Mouse (Mus musculus): Measurements from ENCODE around the gene Stx8. TPM values are rescaled to one million over a fixed set of nuclear protein-coding genes. Genes with fewer than 3 reads are reported as not detected.

Gene Stx8
- polyA plus RNA-seq, 1 experiment from 2014 or later: 62.5 TPM

DNA sequence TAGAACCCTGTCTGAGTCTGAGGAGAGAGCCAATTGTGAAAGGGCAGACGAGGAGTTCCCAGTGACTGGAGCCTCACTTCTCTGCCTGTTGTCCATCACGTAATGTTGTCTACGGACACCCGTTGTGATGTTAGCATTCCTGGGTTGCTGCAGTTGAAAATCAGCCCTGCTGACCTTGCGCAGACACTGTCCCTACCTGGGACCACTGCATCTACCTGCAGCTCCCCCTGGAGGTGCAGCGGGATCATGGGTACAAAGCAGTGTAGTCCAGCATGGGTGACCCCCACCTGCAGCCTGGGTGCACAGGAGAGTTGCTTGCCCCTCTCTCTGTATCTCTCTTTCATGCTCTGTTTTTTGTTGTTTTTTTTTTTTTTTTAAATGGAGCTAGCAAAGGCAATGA lies 148.2 kb downstream of the Stx8 start:
- WGBS: 15% methylated on average over 6 of the region's 6 CpGs
- Histone ChIP-seq H3K4me2 (ENCODE audit: low read length) (no peak overlapping the region), H3K9ac (ENCODE audit: low read length) (no peak overlapping the region), H3K27me3 (ENCODE audit: control insufficient read depth, insufficient read depth, low read length) (no peaks in the 10 kb centered on the region), H3K9me3 (ENCODE audit: control insufficient read depth, low read length) (no peaks in the 10 kb centered on the region), H3K4me1 (ENCODE audit: control insufficient read depth in 2 of 2, insufficient read depth in 2 of 2, low read length in 2 of 2) (peaks cover 5 to 14% of the 10 kb centered on the region in 2 experiments; a peak in 3 of 4 replicates), H3K27ac (replicated peaks in 1 of 2; ENCODE audit: control insufficient read depth in 1 of 2, insufficient read depth in 1 of 2, low read depth in 2 of 2, low read length in 2 of 2) (no peak overlapping the region), H3K4me3 (ENCODE audit: control insufficient read depth in 1 of 2, insufficient read depth in 1 of 2, low read depth in 1 of 2, low read length in 2 of 2) (no peak overlapping the region), H3K36me3 (ENCODE audit: control insufficient read depth, insufficient read depth, low read length) (no peaks in the 10 kb centered on the region)
- ATAC-seq (ENCODE audit: insufficient number of reproducible peaks, insufficient read depth, low FRiP score, low read depth): no peak

DNA sequence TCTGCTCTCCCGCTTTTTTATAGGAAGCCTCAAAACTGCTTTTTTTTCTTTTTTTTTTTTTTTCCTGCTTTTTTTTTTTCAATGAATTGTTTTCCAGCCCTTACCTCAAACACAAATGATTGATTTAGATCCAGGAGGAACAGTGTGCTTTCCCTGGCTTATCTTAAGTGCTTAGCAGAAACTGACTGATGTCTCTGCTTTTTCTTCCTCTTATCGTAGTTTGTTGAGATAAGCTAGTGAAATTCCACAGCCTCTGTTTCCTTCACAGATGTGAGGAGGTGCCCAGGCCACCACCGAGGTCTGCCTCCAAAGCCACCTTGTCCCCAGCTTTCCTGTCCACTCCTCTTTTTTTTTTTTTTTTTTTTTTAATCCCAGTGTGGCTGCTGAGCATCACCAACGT lies 150.2 kb downstream of the Stx8 start:
- no peak overlapping the region for H3K9ac ChIP-seq (ENCODE audit: low read length)
- WGBS: 37% methylated on average over 4 of the region's 4 CpGs
- H3K4me3 ChIP-seq (ENCODE audit: control insufficient read depth in 1 of 2, insufficient read depth in 1 of 2, low read depth in 1 of 2, low read length in 2 of 2): no peak overlapping the region
- H3K9me3 ChIP-seq (ENCODE audit: control insufficient read depth, low read length): no peaks in the 10 kb centered on the region
- H3K4me1 ChIP-seq (ENCODE audit: control insufficient read depth in 2 of 2, insufficient read depth in 2 of 2, low read length in 2 of 2): peaks cover 5 to 14% of the 10 kb centered on the region in 2 experiments; a peak in 3 of 4 replicates
- H3K36me3 ChIP-seq (ENCODE audit: control insufficient read depth, insufficient read depth, low read length): no peaks in the 10 kb centered on the region
- H3K4me2 ChIP-seq (ENCODE audit: low read length): no peak overlapping the region
- H3K27ac ChIP-seq (replicated peaks in 1 of 2; ENCODE audit: control insufficient read depth in 1 of 2, insufficient read depth in 1 of 2, low read depth in 2 of 2, low read length in 2 of 2): no peak overlapping the region
- H3K27me3 ChIP-seq (ENCODE audit: control insufficient read depth, insufficient read depth, low read length): no peaks in the 10 kb centered on the region
- ATAC-seq (ENCODE audit: insufficient number of reproducible peaks, insufficient read depth, low FRiP score, low read depth): no peak

DNA sequence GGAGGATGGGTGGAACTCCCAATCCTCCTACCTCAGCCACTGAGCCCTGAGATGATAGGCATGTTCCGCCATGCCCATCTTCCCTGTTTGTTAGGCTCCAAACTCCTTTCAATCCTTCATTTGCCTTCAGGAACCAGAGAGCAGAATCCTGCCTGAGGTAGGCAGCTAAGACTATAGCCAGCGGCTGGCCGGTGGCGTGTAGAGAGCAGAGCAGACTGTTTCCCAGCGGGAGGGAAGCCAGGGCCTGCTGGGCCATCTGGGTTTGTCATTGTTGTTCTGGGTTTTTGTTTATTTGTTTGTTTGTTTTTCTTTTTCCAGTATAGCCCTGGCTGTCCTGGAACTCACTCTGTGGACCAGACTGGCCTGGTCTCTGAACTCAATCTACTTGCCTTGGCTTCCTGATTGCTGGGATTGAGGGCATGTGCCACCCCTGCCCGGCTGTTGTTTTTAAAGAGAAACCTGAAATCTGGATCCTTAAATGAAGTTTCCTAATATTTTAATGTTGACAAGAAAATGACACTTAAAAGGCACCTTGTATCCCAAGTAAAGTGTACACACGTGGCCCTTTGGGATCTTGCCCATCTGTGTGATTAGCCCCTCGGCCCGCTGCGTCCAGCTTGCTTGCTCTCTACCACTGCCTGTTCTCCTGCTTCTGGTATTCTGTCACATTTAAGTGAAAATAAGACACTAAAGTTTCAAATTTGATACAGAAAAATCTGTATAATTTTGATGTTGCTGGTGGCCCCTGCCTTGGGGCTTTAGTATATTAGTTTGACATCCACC lies 152.1 kb downstream of the Stx8 start:
- Histone ChIP-seq H3K27me3 (ENCODE audit: control insufficient read depth, insufficient read depth, low read length) (no peaks in the 10 kb centered on the region), H3K4me3 (ENCODE audit: control insufficient read depth in 1 of 2, insufficient read depth in 1 of 2, low read depth in 1 of 2, low read length in 2 of 2) (no peak overlapping the region), H3K27ac (replicated peaks in 1 of 2; ENCODE audit: control insufficient read depth in 1 of 2, insufficient read depth in 1 of 2, low read depth in 2 of 2, low read length in 2 of 2) (no peak overlapping the region), H3K4me1 (ENCODE audit: control insufficient read depth in 2 of 2, insufficient read depth in 2 of 2, low read length in 2 of 2) (peaks cover 5 to 14% of the 10 kb centered on the region in 2 experiments; a peak in 3 of 4 replicates), H3K36me3 (ENCODE audit: control insufficient read depth, insufficient read depth, low read length) (no peaks in the 10 kb centered on the region), H3K4me2 (ENCODE audit: low read length) (no peak overlapping the region), H3K9me3 (ENCODE audit: control insufficient read depth, low read length) (no peaks in the 10 kb centered on the region), H3K9ac (ENCODE audit: low read length) (no peak overlapping the region)
- 91% methylated on average over 10 of the region's 10 CpGs for WGBS
- no peak for ATAC-seq (ENCODE audit: insufficient number of reproducible peaks, insufficient read depth, low FRiP score, low read depth)

DNA sequence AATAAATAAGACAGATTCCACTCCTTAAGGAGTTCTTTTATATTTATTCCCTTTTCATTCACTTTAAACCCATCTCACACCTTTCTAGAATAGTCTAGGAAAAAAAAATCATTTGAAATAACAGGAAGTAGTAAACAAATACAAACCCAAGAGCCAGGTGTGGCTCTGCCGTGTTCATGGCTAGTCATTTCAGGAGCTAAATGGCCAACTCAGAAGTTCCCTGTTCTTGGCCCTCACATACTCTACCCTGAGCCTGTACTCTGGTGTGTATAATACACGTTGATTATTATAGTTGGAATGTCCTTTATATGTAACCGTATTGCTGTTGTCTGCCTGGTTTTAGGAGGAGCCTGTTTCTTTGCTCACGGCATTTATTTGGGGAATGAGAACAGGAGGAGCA lies 152.7 kb downstream of the Stx8 start:
- Histone ChIP-seq H3K36me3 (ENCODE audit: control insufficient read depth, insufficient read depth, low read length) (no peaks in the 10 kb centered on the region), H3K27ac (replicated peaks in 1 of 2; ENCODE audit: control insufficient read depth in 1 of 2, insufficient read depth in 1 of 2, low read depth in 2 of 2, low read length in 2 of 2) (no peak overlapping the region), H3K4me3 (ENCODE audit: control insufficient read depth in 1 of 2, insufficient read depth in 1 of 2, low read depth in 1 of 2, low read length in 2 of 2) (no peak overlapping the region), H3K27me3 (ENCODE audit: control insufficient read depth, insufficient read depth, low read length) (no peaks in the 10 kb centered on the region), H3K9ac (ENCODE audit: low read length) (no peak overlapping the region), H3K9me3 (ENCODE audit: control insufficient read depth, low read length) (no peaks in the 10 kb centered on the region), H3K4me1 (ENCODE audit: control insufficient read depth in 2 of 2, insufficient read depth in 2 of 2, low read length in 2 of 2) (peaks cover 2 to 9% of the 10 kb centered on the region in 2 experiments; a peak in 2 of 4 replicates), H3K4me2 (ENCODE audit: low read length) (no peak overlapping the region)
- WGBS: 93% methylated on average over 4 of the region's 4 CpGs
- no peak for ATAC-seq (ENCODE audit: insufficient number of reproducible peaks, insufficient read depth, low FRiP score, low read depth)

DNA sequence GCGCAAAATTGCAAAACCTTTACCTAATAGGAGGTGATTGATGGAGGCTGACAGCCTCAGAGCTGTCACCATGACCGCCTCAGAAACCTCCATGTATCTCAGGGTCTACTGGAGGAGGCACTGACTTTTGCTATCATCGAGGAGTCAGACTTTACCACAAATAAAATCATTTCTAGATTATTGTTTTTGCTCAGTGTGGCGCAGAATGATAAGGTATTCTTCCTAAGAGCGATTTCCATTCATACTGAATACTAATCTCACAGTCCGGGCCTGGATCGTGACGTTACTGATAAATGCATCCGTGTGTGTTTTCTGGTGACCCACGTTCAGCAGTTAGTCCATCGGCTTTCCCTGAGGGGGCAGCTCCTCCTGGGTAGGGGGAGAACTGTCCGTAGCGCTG lies 153.1 kb downstream of the Stx8 start:
- H3K36me3 ChIP-seq (ENCODE audit: control insufficient read depth, insufficient read depth, low read length): no peaks in the 10 kb centered on the region
- ATAC-seq (ENCODE audit: insufficient number of reproducible peaks, insufficient read depth, low FRiP score, low read depth): no peak
- peaks cover 1 to 6% of the 10 kb centered on the region in 2 experiments; a peak in 2 of 4 replicates for H3K4me1 ChIP-seq (ENCODE audit: control insufficient read depth in 2 of 2, insufficient read depth in 2 of 2, low read length in 2 of 2)
- H3K9ac ChIP-seq (ENCODE audit: low read length): no peak overlapping the region
- WGBS: 73% methylated on average over 13 of the region's 13 CpGs
- H3K4me3 ChIP-seq (ENCODE audit: control insufficient read depth in 1 of 2, insufficient read depth in 1 of 2, low read depth in 1 of 2, low read length in 2 of 2): no peak overlapping the region
- no peaks in the 10 kb centered on the region for H3K27me3 ChIP-seq (ENCODE audit: control insufficient read depth, insufficient read depth, low read length)
- no peak overlapping the region for H3K27ac ChIP-seq (replicated peaks in 1 of 2; ENCODE audit: control insufficient read depth in 1 of 2, insufficient read depth in 1 of 2, low read depth in 2 of 2, low read length in 2 of 2)
- H3K4me2 ChIP-seq (ENCODE audit: low read length): no peak overlapping the region
- no peaks in the 10 kb centered on the region for H3K9me3 ChIP-seq (ENCODE audit: control insufficient read depth, low read length)

DNA sequence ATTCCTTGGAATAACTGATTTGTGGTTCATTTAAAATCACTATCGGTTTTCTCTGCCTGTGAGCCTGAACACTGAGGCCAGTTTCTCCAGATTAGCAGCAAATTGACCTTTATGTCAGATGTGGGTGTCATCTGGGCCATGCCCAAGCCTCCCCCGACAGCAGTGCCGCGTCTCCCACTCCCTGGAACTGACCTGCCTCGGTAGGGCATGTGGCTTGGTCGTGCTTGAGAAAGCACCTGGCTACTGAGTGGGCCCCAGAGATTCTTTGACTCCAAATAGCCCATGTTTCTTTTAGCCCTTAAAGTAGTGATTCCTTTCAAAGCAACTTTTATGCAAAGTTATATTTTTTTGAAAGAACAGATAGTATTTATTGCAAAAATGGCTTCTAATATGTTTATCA lies 155.3 kb downstream of the Stx8 start:
- Histone ChIP-seq H3K4me2 (ENCODE audit: low read length) (no peak overlapping the region), H3K27me3 (ENCODE audit: control insufficient read depth, insufficient read depth, low read length) (no peaks in the 10 kb centered on the region), H3K27ac (replicated peaks in 1 of 2; ENCODE audit: control insufficient read depth in 1 of 2, insufficient read depth in 1 of 2, low read depth in 2 of 2, low read length in 2 of 2) (no peak overlapping the region), H3K36me3 (ENCODE audit: control insufficient read depth, insufficient read depth, low read length) (no peaks in the 10 kb centered on the region), H3K4me1 (ENCODE audit: control insufficient read depth in 2 of 2, insufficient read depth in 2 of 2, low read length in 2 of 2) (peaks cover 0 to 3% of the 10 kb centered on the region in 2 experiments; a peak in 1 of 4 replicates), H3K4me3 (ENCODE audit: control insufficient read depth in 1 of 2, insufficient read depth in 1 of 2, low read depth in 1 of 2, low read length in 2 of 2) (no peak overlapping the region), H3K9ac (ENCODE audit: low read length) (no peak overlapping the region), H3K9me3 (ENCODE audit: control insufficient read depth, low read length) (no peaks in the 10 kb centered on the region)
- 65% methylated on average over 6 of the region's 6 CpGs for WGBS
- ATAC-seq (ENCODE audit: insufficient number of reproducible peaks, insufficient read depth, low FRiP score, low read depth): no peak

DNA sequence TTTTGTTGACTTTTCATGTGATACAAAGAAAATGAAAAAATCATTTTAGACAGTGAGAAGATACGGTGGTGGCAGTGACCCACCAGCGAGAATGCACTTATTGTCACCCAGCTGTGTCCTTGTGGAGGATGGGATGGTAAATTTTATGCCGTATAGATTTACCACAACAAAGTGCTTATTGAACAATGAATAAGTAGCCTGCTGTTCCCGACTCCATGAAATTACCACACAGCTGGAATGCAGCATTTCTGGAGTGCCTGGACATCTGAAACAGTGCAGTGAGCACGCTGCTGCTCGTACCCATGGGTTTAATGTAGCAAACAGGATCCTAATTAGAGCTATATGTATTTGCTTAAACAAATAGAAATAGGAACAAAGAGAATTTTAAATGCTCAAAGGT lies 155.7 kb downstream of the Stx8 start:
- Histone ChIP-seq H3K27me3 (ENCODE audit: control insufficient read depth, insufficient read depth, low read length) (no peaks in the 10 kb centered on the region), H3K9me3 (ENCODE audit: control insufficient read depth, low read length) (no peaks in the 10 kb centered on the region), H3K4me2 (ENCODE audit: low read length) (no peak overlapping the region), H3K4me3 (ENCODE audit: control insufficient read depth in 1 of 2, insufficient read depth in 1 of 2, low read depth in 1 of 2, low read length in 2 of 2) (no peak overlapping the region), H3K27ac (replicated peaks in 1 of 2; ENCODE audit: control insufficient read depth in 1 of 2, insufficient read depth in 1 of 2, low read depth in 2 of 2, low read length in 2 of 2) (no peak overlapping the region), H3K4me1 (ENCODE audit: control insufficient read depth in 2 of 2, insufficient read depth in 2 of 2, low read length in 2 of 2) (no peaks in the 10 kb centered on the region), H3K36me3 (ENCODE audit: control insufficient read depth, insufficient read depth, low read length) (no peaks in the 10 kb centered on the region), H3K9ac (ENCODE audit: low read length) (no peak overlapping the region)
- no peak for ATAC-seq (ENCODE audit: insufficient number of reproducible peaks, insufficient read depth, low FRiP score, low read depth)
- WGBS: 80% methylated on average over 6 of the region's 6 CpGs

DNA sequence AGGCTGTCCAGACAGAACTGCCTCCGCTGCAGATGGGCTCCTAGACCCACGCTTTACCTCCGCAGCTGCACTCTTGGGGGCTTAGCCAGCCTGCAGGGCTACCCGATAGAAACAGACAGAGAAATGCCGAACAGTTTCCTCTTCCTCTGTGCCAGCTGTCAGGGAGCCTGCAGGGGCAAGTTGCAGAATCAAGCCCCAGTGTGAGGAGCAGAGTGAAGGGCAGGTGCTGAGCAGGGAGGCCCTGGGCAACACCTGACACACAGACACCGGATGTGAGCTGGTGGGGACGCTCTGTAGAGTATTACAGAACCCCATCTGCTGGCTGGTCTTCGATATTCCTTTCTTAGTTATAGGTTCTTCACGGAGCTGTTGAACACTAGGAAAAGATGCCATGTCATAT lies 160.1 kb downstream of the Stx8 start:
- Histone ChIP-seq H3K4me3 (ENCODE audit: control insufficient read depth in 1 of 2, insufficient read depth in 1 of 2, low read depth in 1 of 2, low read length in 2 of 2) (no peak overlapping the region), H3K9me3 (ENCODE audit: control insufficient read depth, low read length) (no peaks in the 10 kb centered on the region), H3K4me1 (ENCODE audit: control insufficient read depth in 2 of 2, insufficient read depth in 2 of 2, low read length in 2 of 2) (no peaks in the 10 kb centered on the region), H3K36me3 (ENCODE audit: control insufficient read depth, insufficient read depth, low read length) (no peaks in the 10 kb centered on the region), H3K9ac (ENCODE audit: low read length) (no peak overlapping the region), H3K27ac (replicated peaks in 1 of 2; ENCODE audit: control insufficient read depth in 1 of 2, insufficient read depth in 1 of 2, low read depth in 2 of 2, low read length in 2 of 2) (no peak overlapping the region), H3K27me3 (ENCODE audit: control insufficient read depth, insufficient read depth, low read length) (no peaks in the 10 kb centered on the region), H3K4me2 (ENCODE audit: low read length) (no peak overlapping the region)
- ATAC-seq (ENCODE audit: insufficient number of reproducible peaks, insufficient read depth, low FRiP score, low read depth): no peak
- 78% methylated on average over 9 of the region's 9 CpGs for WGBS
